Mouse (Mus musculus): ENCODE data around the gene Arrb2. TPM values are rescaled to one million over a fixed set of nuclear protein-coding genes. Genes with fewer than 3 reads are reported as not detected.

Gene Arrb2
- polyA plus RNA-seq, 1 experiment from 2014 or later, result 21.4 TPM

- H3K4me1 ChIP-seq (ENCODE audit: control insufficient read depth, insufficient read depth, low read length), result no peaks in the 10 kb centered on the region
- no peak overlapping the region for H3K4me2 ChIP-seq (ENCODE audit: low read depth, low read length)
- no peaks in the 10 kb centered on the region for H3K27me3 ChIP-seq (ENCODE audit: control insufficient read depth, insufficient read depth, low read length)
- no peaks in the 10 kb centered on the region for H3K36me3 ChIP-seq (replicated peaks; ENCODE audit: control insufficient read depth, insufficient read depth, low read depth, low read length)
- H3K4me3 ChIP-seq (ENCODE audit: low read depth, low read length), result no peak overlapping the region
- no peak for ATAC-seq (replicated peaks; ENCODE audit: insufficient number of reproducible peaks, low FRiP score, low TSS enrichment, low read depth)
- no peak for DNase-seq (ENCODE audit: low spot score)
- H3K9ac ChIP-seq (replicated peaks; ENCODE audit: low read length), result no peak overlapping the region
- H3K9me3 ChIP-seq (replicated peaks; ENCODE audit: control insufficient read depth, low read length), result no peaks in the 10 kb centered on the region
- WGBS, result 43% methylated on average over 4 of the region's 4 CpGs
- H3K27ac ChIP-seq (replicated peaks; ENCODE audit: low read depth, low read length), result no peak overlapping the region
These were observed 55.4 kb downstream of the Arrb2 start for GRCm38 (mm10) chr11:70487816-70488215.

- Histone ChIP-seq H3K9ac (replicated peaks; ENCODE audit: low read length) (no peak overlapping the region), H3K36me3 (replicated peaks; ENCODE audit: control insufficient read depth, insufficient read depth, low read depth, low read length) (no peaks in the 10 kb centered on the region), H3K27ac (replicated peaks; ENCODE audit: low read depth, low read length) (no peak overlapping the region), H3K4me3 (ENCODE audit: low read depth, low read length) (no peak overlapping the region), H3K4me1 (ENCODE audit: control insufficient read depth, insufficient read depth, low read length) (no peaks in the 10 kb centered on the region), H3K9me3 (replicated peaks; ENCODE audit: control insufficient read depth, low read length) (no peaks in the 10 kb centered on the region), H3K27me3 (ENCODE audit: control insufficient read depth, insufficient read depth, low read length) (no peaks in the 10 kb centered on the region), H3K4me2 (ENCODE audit: low read depth, low read length) (no peak overlapping the region)
- ATAC-seq (replicated peaks; ENCODE audit: insufficient number of reproducible peaks, low FRiP score, low TSS enrichment, low read depth), result no peak
- WGBS, result 92% methylated on average over 3 of the region's 3 CpGs
- DNase-seq (ENCODE audit: low spot score), result no peak
These were observed 56.7 kb downstream of the Arrb2 start for GRCm38 (mm10) chr11:70489138-70489537.

GRCm38 (mm10) chr11:70489684-70490083, 57.2 kb downstream of the Arrb2 start:
- no peaks in the 10 kb centered on the region for H3K36me3 ChIP-seq (replicated peaks; ENCODE audit: control insufficient read depth, insufficient read depth, low read depth, low read length)
- no peaks in the 10 kb centered on the region for H3K4me1 ChIP-seq (ENCODE audit: control insufficient read depth, insufficient read depth, low read length)
- no peaks in the 10 kb centered on the region for H3K9me3 ChIP-seq (replicated peaks; ENCODE audit: control insufficient read depth, low read length)
- H3K9ac ChIP-seq (replicated peaks; ENCODE audit: low read length), result no peak overlapping the region
- no peak overlapping the region for H3K4me2 ChIP-seq (ENCODE audit: low read depth, low read length)
- no peaks in the 10 kb centered on the region for H3K27me3 ChIP-seq (ENCODE audit: control insufficient read depth, insufficient read depth, low read length)
- ATAC-seq (replicated peaks; ENCODE audit: insufficient number of reproducible peaks, low FRiP score, low TSS enrichment, low read depth) (no peak), DNase-seq (ENCODE audit: low spot score) (no peak)
- no peak overlapping the region for H3K4me3 ChIP-seq (ENCODE audit: low read depth, low read length)
- no peak overlapping the region for H3K27ac ChIP-seq (replicated peaks; ENCODE audit: low read depth, low read length)
- 88% methylated on average over 6 of the region's 6 CpGs for WGBS

Small RNA genes within 50 kb of the gene (microRNA-seq; reads per million reads assigned to microRNA genes)
- gene Mir7115 (ENCODE audit: borderline number of aligned reads), result not detected

Other genes with a start within 250 kb of the Arrb2 start
- 0.81 TPM in 1 of 2 replicates, not detected in the other for gene Slc16a11, start 219.9 kb upstream of the Arrb2 start, polyA plus RNA-seq (2014; fragmentation: Nextera tagmentation; extraction: Ambion mirVana)
- 8.5 and 13.4 TPM in 2 replicates for gene Slc16a13, start 211.6 kb upstream of the Arrb2 start, polyA plus RNA-seq (2014; fragmentation: Nextera tagmentation; extraction: Ambion mirVana)
- gene Bcl6b, start 202.8 kb upstream of the Arrb2 start, polyA plus RNA-seq (2014; fragmentation: Nextera tagmentation; extraction: Ambion mirVana), result 6.7 and 6.9 TPM in 2 replicates
- 195 and 211 TPM in 2 replicates for gene 0610010K14Rik, start 194.7 kb upstream of the Arrb2 start, polyA plus RNA-seq (2014; fragmentation: Nextera tagmentation; extraction: Ambion mirVana)
- 7.5 and 9.1 TPM in 2 replicates for gene Gm21988, start 192.8 kb upstream of the Arrb2 start, polyA plus RNA-seq (2014; fragmentation: Nextera tagmentation; extraction: Ambion mirVana)
- 103 and 110 TPM in 2 replicates for gene Rnasek, start 192.8 kb upstream of the Arrb2 start, polyA plus RNA-seq (2014; fragmentation: Nextera tagmentation; extraction: Ambion mirVana)
- gene Alox12, start 177.3 kb upstream of the Arrb2 start, polyA plus RNA-seq (2014; fragmentation: Nextera tagmentation; extraction: Ambion mirVana), result 3.2 and 4.1 TPM in 2 replicates
- gene Alox12e, start 110.0 kb upstream of the Arrb2 start, polyA plus RNA-seq (2014; fragmentation: Nextera tagmentation; extraction: Ambion mirVana), result 0.14 and 0.43 TPM in 2 replicates
- gene Alox15, start 80.6 kb upstream of the Arrb2 start, polyA plus RNA-seq (2014; fragmentation: Nextera tagmentation; extraction: Ambion mirVana), result 0.34 and 0.84 TPM in 2 replicates
- gene Pelp1, start 22.6 kb upstream of the Arrb2 start, polyA plus RNA-seq (2014; fragmentation: Nextera tagmentation; extraction: Ambion mirVana), result 34.9 and 39.4 TPM in 2 replicates
- gene Med11, start 19.3 kb downstream of the Arrb2 start, polyA plus RNA-seq (2014; fragmentation: Nextera tagmentation; extraction: Ambion mirVana), result 38.7 and 46.9 TPM in 2 replicates
- gene Zmynd15, start 26.8 kb downstream of the Arrb2 start, polyA plus RNA-seq (2014; fragmentation: Nextera tagmentation; extraction: Ambion mirVana), result 0.18 and 0.26 TPM in 2 replicates
- gene Cxcl16, start 27.3 kb downstream of the Arrb2 start, polyA plus RNA-seq (2014; fragmentation: Nextera tagmentation; extraction: Ambion mirVana), result 0.81 and 0.91 TPM in 2 replicates
- gene Tm4sf5, start 72.6 kb downstream of the Arrb2 start, polyA plus RNA-seq (2014; fragmentation: Nextera tagmentation; extraction: Ambion mirVana), result 0.36 TPM in 1 of 2 replicates, not detected in the other
- 0.45 TPM in 1 of 2 replicates, not detected in the other for gene Vmo1, start 82.0 kb downstream of the Arrb2 start, polyA plus RNA-seq (2014; fragmentation: Nextera tagmentation; extraction: Ambion mirVana)
- 0.46 TPM in 1 of 2 replicates, not detected in the other for gene Gltpd2, start 86.6 kb downstream of the Arrb2 start, polyA plus RNA-seq (2014; fragmentation: Nextera tagmentation; extraction: Ambion mirVana)
- gene Psmb6, start 92.7 kb downstream of the Arrb2 start, polyA plus RNA-seq (2014; fragmentation: Nextera tagmentation; extraction: Ambion mirVana), result 827 and 878 TPM in 2 replicates
- gene Gm40193, start 100.3 kb downstream of the Arrb2 start, polyA plus RNA-seq (2014; fragmentation: Nextera tagmentation; extraction: Ambion mirVana), result not detected in 2 replicates
- 1.6 and 2.2 TPM in 2 replicates for gene Pld2, start 107.4 kb downstream of the Arrb2 start, polyA plus RNA-seq (2014; fragmentation: Nextera tagmentation; extraction: Ambion mirVana)
- gene Mink1, start 130.2 kb downstream of the Arrb2 start, polyA plus RNA-seq (2014; fragmentation: Nextera tagmentation; extraction: Ambion mirVana), result 12.6 and 13.7 TPM in 2 replicates
- gene 4930544D05Rik, start 183.2 kb downstream of the Arrb2 start, polyA plus RNA-seq (2014; fragmentation: Nextera tagmentation; extraction: Ambion mirVana), result not detected in 2 replicates
- gene Chrne, start 186.6 kb downstream of the Arrb2 start, polyA plus RNA-seq (2014; fragmentation: Nextera tagmentation; extraction: Ambion mirVana), result not detected in 2 replicates
- gene Gp1ba, start 206.5 kb downstream of the Arrb2 start, polyA plus RNA-seq (2014; fragmentation: Nextera tagmentation; extraction: Ambion mirVana), result 0.93 and 1.3 TPM in 2 replicates
- gene Rnf167, start 214.6 kb downstream of the Arrb2 start, polyA plus RNA-seq (2014; fragmentation: Nextera tagmentation; extraction: Ambion mirVana), result 81.9 and 92.8 TPM in 2 replicates
- gene Slc25a11, start 214.8 kb downstream of the Arrb2 start, polyA plus RNA-seq (2014; fragmentation: Nextera tagmentation; extraction: Ambion mirVana), result 144 and 150 TPM in 2 replicates
- gene Pfn1, start 222.0 kb downstream of the Arrb2 start, polyA plus RNA-seq (2014; fragmentation: Nextera tagmentation; extraction: Ambion mirVana), result 1,669 and 1,679 TPM in 2 replicates
- 30.7 and 40.4 TPM in 2 replicates for gene Eno3, start 224.6 kb downstream of the Arrb2 start, polyA plus RNA-seq (2014; fragmentation: Nextera tagmentation; extraction: Ambion mirVana)
- 107 and 118 TPM in 2 replicates for gene Spag7, start 236.8 kb downstream of the Arrb2 start, polyA plus RNA-seq (2014; fragmentation: Nextera tagmentation; extraction: Ambion mirVana)

All from embryonic facial prominence, embryonic 11.5 days (tissue).